Mouse (Mus musculus) cortical plate, adult 2 months (tissue): ENCODE data around the gene Fermt3.

ENCODE experiments used
- CTCF ChIP-seq: fragments of 200-500 bp; IDR thresholded peaks from 2 replicates; pipeline ENCODE4 v1.5.1; 2011; ENCODE audit warnings: mild to moderate bottlenecking, control low read depth, low read length; ENCODE audit not compliant: insufficient read depth; ENCODE audit errors: extremely low read depth
- POLR2A ChIP-seq: fragments of 200-500 bp; IDR thresholded peaks from 2 replicates; pipeline ENCODE4 v1.6.1; 2011; ENCODE audit warnings: mild to moderate bottlenecking, low read length, control low read depth; ENCODE audit not compliant: insufficient read depth; ENCODE audit errors: extremely low read depth

DNA sequence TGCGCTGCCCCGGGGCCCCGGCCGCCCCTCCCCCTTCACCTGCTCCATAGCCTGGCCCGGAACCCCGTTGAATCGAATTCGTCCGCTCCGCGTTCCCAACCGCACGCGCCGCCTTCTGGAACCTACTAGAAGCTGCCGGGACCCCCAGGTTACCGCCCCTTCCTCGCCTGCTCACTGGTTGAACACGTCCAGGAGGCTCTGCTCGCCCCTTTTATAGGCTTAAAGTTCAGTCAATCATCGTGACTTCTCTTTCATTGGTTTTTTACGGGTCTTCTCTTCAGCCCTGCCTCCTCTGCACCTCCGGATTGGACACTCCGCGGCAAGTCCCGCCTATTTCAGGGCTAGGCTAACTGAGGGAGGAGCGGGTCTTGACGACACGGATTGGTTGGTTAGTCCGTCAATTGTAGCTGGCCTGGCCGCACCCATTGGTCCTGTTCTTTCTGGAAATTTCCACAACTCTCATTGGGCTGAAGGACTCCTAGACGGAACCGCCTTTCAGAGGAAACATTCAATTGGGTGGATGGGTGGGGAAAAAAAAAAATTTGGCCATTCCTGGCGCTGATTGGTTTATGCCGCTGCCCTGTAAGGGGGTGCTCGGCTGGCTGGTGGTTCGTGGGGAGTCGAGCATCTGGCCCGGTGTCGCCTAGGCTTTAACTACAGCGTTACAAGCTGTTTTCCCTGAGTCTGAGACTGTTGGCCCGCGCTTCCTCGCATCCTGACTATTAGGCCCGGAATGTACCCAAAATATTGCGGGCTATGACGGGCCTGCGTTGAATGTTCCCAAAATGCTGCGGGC is 20.8 kb upstream of the Fermt3 start, which contains the start of gene Stip1:
- TF ChIP-seq CTCF, result no peak
- TF ChIP-seq POLR2A, result peak; percentile 98
